Mouse (Mus musculus) liver, embryonic 14.5 days (tissue): Measurements from ENCODE around the gene Sdsl. TPM values are rescaled to one million over a fixed set of nuclear protein-coding genes. Genes with fewer than 3 reads are reported as not detected.

Experiments
- ATAC-seq: fragments of 200-750 bp; cut with Nextera tagmentation; 2 replicates; pipeline ENCODE4 v1.8.0; 2017; ENCODE audit warnings: moderate number of reproducible peaks, mild to moderate bottlenecking, moderate library complexity; ENCODE audit not compliant: insufficient read depth
- DNase-seq, 3 experiments: peaks; one replicate each; pipeline ENCODE4 v3.0.0-alpha.2; 2012 to 2013; ENCODE audit warnings: low read depth in 3 of 3, low spot score in 3 of 3
- H3K27ac ChIP-seq: fragments of 300-500 bp; sonication (generic); 2 replicates; pipeline ENCODE4 v1.5.1; 2014; ENCODE audit warnings: moderate library complexity, mild to moderate bottlenecking, control low read depth, inconsistent platforms
- H3K27me3 ChIP-seq: fragments of 300-500 bp; sonication (generic); 2 replicates; pipeline ENCODE4 v1.6.1; 2014; ENCODE audit warnings: mild to moderate bottlenecking, low read length, moderate library complexity; ENCODE audit not compliant: control insufficient read depth, insufficient read depth
- H3K36me3 ChIP-seq: fragments of 300-500 bp; sonication (generic); replicated peaks from 2 replicates; pipeline ENCODE4 v1.6.1; 2014; ENCODE audit warnings: low read depth; ENCODE audit not compliant: control insufficient read depth, insufficient read depth
- H3K4me1 ChIP-seq, 2 experiments: fragments of 200-500 bp in 1 of 2; fragments of 300-500 bp in 1 of 2; sonication (generic) in 1 of 2; replicated peaks; 2 replicates each; pipeline ENCODE4 v1.6.1; 2012 to 2014; ENCODE audit warnings: antibody characterized with exemption in 1 of 2, inconsistent platforms in 1 of 2, low read length in 1 of 2; ENCODE audit not compliant: control insufficient read depth in 2 of 2, insufficient read depth in 2 of 2
- H3K4me2 ChIP-seq: fragments of 300-500 bp; sonication (generic); 2 replicates; pipeline ENCODE4 v1.6.1; 2014; ENCODE audit warnings: low read depth, mild to moderate bottlenecking, control low read depth, moderate library complexity
- H3K4me3 ChIP-seq, 2 experiments: fragments of 200-500 bp in 1 of 2; fragments of 300-500 bp in 1 of 2; sonication (generic) in 1 of 2; 2 replicates each; pipeline ENCODE4 v1.5.1; 2012 to 2014; ENCODE audit warnings: low read depth in 2 of 2, low read length in 2 of 2, mild to moderate bottlenecking in 2 of 2, control low read depth in 1 of 2, inconsistent platforms in 1 of 2, moderate library complexity in 1 of 2; ENCODE audit not compliant: insufficient read depth in 1 of 2
- H3K9ac ChIP-seq: fragments of 300-500 bp; sonication (generic); replicated peaks from 2 replicates; pipeline ENCODE4 v1.6.1; 2014; ENCODE audit warnings: mild to moderate bottlenecking, control low read depth, moderate library complexity
- H3K9me3 ChIP-seq: fragments of 300-500 bp; sonication (generic); 2 replicates; pipeline ENCODE4 v1.6.1; 2016; ENCODE audit warnings: low read length, mixed read lengths; ENCODE audit not compliant: control insufficient read depth
- CTCF ChIP-seq: IDR thresholded peaks from 2 replicates; pipeline ENCODE4 v1.5.1; 2016; ENCODE audit warnings: antibody characterized with exemption, low read depth, control low read depth
- EP300 ChIP-seq: IDR thresholded peaks from 2 replicates; pipeline ENCODE4 v1.6.1; 2016; ENCODE audit warnings: antibody characterized with exemption, low read depth
- WGBS: fragments of 180-500 bp; shearing (Covaris S2); extraction: QIAGEN DNeasy Blood & Tissue Kit; methylation state at CpG from one replicate; pipeline ENCODE4 v1.1.7; 2014; ENCODE audit not compliant: insufficient replicate concordance; 5-methylcytosine and 5-hydroxymethylcytosine counted together
- polyA plus RNA-seq, 2 experiments: library from polyadenylated mRNA; depleted of rRNA in 1 of 2; stranded (reverse) in 1 of 2; unstranded in 1 of 2; fragments of >200 nt; fragmentation: Nextera tagmentation in 1 of 2; extraction: Ambion mirVana in 1 of 2; gene quantifications; 2 replicates each; pipeline versions ENCODE4 v1.2.1 to v1.2.3; 2012 to 2014

The Sdsl gene
- polyA plus RNA-seq, 2 experiments, result 0.93 to 1.2 TPM

- no peak for ATAC-seq
- Histone ChIP-seq H3K4me1 (no peaks in the 10 kb centered on the region), H3K27ac (no peak overlapping the region), H3K4me3 (no peak overlapping the region), H3K9me3 (no peaks in the 10 kb centered on the region), H3K36me3 (no peaks in the 10 kb centered on the region), H3K4me2 (no peak overlapping the region), H3K9ac (no peak overlapping the region), H3K27me3 (peaks cover 2% of the 10 kb centered on the region; the same call in 1 of the 2 replicates)
- WGBS, result 60% methylated on average over 15 of the region's 15 CpGs
- TF ChIP-seq EP300 (no peak), CTCF (no peak)
- no peak for DNase-seq
These were observed 10.7 kb downstream of the Sdsl start for GRCm38 (mm10) chr5:120461902-120462301.

- Histone ChIP-seq H3K36me3 (no peaks in the 10 kb centered on the region), H3K27me3 (peaks cover 2% of the 10 kb centered on the region), H3K4me2 (no peak overlapping the region), H3K27ac (no peak overlapping the region), H3K4me3 (no peak overlapping the region), H3K9me3 (no peaks in the 10 kb centered on the region), H3K4me1 (no peaks in the 10 kb centered on the region), H3K9ac (no peak overlapping the region)
- WGBS, result 53% methylated on average over 10 of the region's 10 CpGs
- TF ChIP-seq EP300 (no peak), CTCF (no peak)
- DNase-seq (no peak), ATAC-seq (no peak)
These were observed 13.5 kb downstream of the Sdsl start for GRCm38 (mm10) chr5:120459133-120459532.

- Histone ChIP-seq H3K4me1 (no peaks in the 10 kb centered on the region), H3K36me3 (no peaks in the 10 kb centered on the region), H3K27me3 (no peaks in the 10 kb centered on the region; the same call in 1 of the 2 replicates), H3K9ac (no peak overlapping the region), H3K4me3 (no peak overlapping the region), H3K27ac (no peak overlapping the region), H3K4me2 (no peak overlapping the region), H3K9me3 (no peaks in the 10 kb centered on the region)
- TF ChIP-seq EP300, result no peak
- peak; percentile 80 for TF ChIP-seq CTCF
- WGBS, result 8% methylated on average over 9 of the region's 9 CpGs
- DNase-seq, result peak; percentile 30 to 49 (median 34)
- ATAC-seq, result no peak
These were observed 15.0 kb downstream of the Sdsl start for GRCm38 (mm10) chr5:120457628-120458027.

- DNase-seq (no peak), ATAC-seq (no peak)
- Histone ChIP-seq H3K9ac (no peak overlapping the region), H3K4me3 (no peak overlapping the region), H3K27ac (no peak overlapping the region), H3K9me3 (no peaks in the 10 kb centered on the region), H3K36me3 (no peaks in the 10 kb centered on the region), H3K27me3 (no peaks in the 10 kb centered on the region; the same call in 1 of the 2 replicates), H3K4me2 (no peak overlapping the region), H3K4me1 (no peaks in the 10 kb centered on the region)
- WGBS, result 32% methylated on average over 7 of the region's 7 CpGs
- TF ChIP-seq EP300 (no peak), CTCF (no peak)
These were observed 15.6 kb downstream of the Sdsl start for GRCm38 (mm10) chr5:120456841-120457554.

- Histone ChIP-seq H3K27me3 (no peaks in the 10 kb centered on the region; the same call in 1 of the 2 replicates), H3K4me2 (no peak overlapping the region), H3K4me1 (no peaks in the 10 kb centered on the region), H3K27ac (no peak overlapping the region), H3K36me3 (no peaks in the 10 kb centered on the region), H3K9me3 (no peaks in the 10 kb centered on the region), H3K9ac (no peak overlapping the region), H3K4me3 (no peak overlapping the region)
- TF ChIP-seq EP300 (no peak), CTCF (no peak)
- no peak for ATAC-seq
- WGBS, result 4% methylated on average over 1 of the region's 1 CpGs
- no peak for DNase-seq
These were observed 16.4 kb downstream of the Sdsl start for GRCm38 (mm10) chr5:120456253-120456652.
